Mouse (Mus musculus) retina, postnatal 7 days (tissue): ENCODE data around the gene Tent2.

Experiments used
- DNase-seq: peaks from one replicate; pipeline ENCODE4 v3.0.0-alpha.2; 2012; ENCODE audit warnings: low read depth, low spot score

The Tent2 gene

GRCm38 (mm10) chr13:93143819-93144283 lies 48.3 kb downstream of the Tent2 start:
- no peak for DNase-seq

- DNase-seq = no peak
Measured at GRCm38 (mm10) chr13:93141184-93141583, 51.0 kb downstream of the Tent2 start.

DNA sequence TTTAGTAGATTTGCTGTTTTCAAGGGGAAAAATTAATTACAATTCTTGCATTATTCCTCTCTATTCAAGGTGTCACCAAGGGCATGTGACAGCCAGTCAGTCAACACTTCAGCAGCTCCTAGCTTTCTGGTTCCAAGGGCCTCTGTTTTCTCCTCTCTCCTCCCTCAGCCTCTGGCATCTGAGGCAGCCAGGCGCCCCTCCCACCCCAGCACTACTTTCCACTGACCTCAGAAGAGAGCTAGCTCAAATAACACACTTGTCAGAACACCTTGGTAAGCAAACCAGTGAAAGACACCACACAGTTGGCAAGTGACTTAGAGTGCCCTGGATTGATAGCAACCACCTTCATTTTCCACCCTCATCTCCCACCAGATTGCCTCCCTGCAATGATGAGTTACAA lies 54.1 kb downstream of the Tent2 start:
- DNase-seq = no peak

DNA sequence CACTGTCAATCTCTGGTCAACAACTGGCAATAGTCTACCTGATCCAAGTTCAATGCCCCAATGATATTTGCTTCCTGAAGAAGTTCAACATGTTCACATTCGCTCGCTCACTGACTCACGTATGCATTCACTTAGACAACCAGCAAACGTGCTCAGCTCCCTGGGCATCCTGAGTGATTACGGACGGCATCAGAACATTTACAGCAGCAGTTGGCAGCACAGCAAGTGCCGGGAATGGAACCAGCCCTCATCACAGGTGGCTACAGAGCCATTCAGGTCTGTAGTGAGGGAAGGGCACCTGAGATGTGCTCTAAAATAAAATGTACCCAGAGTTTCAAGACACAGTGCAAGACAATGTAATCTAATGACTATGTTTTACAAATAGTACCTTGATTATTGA lies 55.1 kb downstream of the Tent2 start:
- DNase-seq = no peak

- DNase-seq = no peak
Measured at GRCm38 (mm10) chr13:93136251-93136650, 55.9 kb downstream of the Tent2 start.

GRCm38 (mm10) chr13:93135501-93135900 lies 56.7 kb downstream of the Tent2 start:
- DNase-seq = no peak

DNA sequence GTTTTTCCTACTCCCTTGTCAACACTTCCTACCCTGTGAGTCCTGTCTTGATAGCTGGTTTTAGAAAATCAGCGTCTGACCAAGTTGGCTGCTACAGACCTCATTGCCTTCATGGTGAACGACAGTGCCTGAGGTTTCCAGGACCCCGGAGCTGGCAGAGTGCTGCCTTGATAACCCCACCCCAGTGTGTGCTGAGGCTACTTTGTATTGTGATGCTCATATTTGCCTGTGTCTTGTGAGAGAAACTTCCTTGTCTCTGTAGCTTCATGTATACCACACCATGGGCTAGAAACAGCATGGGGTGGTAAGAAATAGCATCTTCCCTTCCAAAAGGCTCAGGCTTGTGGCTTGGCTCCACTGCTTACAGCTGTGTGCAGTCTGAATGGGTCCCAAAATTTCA lies 61.5 kb downstream of the Tent2 start:
- DNase-seq = no peak

- no peak for DNase-seq
Measured at GRCm38 (mm10) chr13:93128961-93129360, 63.2 kb downstream of the Tent2 start.

DNA sequence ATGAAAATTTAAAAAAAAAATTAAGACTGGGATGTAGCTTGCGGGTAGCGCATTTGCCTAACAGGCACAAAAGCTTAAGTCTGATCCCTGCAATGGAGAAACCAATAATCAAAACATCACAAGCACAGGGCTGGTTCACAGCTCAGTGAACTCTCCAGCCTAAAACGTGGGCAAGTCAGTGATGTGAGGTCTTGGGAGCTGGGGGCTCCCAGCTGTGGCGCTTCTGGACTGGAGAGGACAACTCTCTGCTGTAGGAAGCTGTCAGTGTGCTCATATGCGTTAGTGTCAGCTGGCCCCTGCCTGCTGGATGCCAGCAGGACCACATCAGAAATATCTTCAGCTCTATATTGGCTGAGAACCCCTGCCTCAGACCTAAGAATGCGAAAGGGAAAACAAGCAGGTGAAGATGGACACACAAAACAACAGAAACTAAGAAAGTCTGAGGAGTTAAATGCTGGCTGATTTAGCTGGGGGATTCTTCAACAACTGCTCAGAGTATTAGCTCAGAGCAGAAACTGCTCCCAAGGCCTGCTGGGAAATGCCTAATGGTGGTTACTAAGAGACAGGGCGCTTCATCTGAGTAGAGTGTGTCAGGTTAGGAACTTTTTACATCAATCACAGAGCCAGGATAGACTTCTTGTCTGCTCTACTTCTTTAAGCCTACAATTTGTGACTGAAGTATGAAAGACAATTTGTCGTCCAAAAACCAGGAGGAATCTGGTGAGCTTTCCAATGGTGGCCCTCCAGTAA lies 63.9 kb downstream of the Tent2 start:
- no peak for DNase-seq

- DNase-seq = no peak
Measured at GRCm38 (mm10) chr13:93122321-93122720, 69.9 kb downstream of the Tent2 start.

- no peak for DNase-seq
Measured at GRCm38 (mm10) chr13:93117241-93117640, 74.9 kb downstream of the Tent2 start.

DNA sequence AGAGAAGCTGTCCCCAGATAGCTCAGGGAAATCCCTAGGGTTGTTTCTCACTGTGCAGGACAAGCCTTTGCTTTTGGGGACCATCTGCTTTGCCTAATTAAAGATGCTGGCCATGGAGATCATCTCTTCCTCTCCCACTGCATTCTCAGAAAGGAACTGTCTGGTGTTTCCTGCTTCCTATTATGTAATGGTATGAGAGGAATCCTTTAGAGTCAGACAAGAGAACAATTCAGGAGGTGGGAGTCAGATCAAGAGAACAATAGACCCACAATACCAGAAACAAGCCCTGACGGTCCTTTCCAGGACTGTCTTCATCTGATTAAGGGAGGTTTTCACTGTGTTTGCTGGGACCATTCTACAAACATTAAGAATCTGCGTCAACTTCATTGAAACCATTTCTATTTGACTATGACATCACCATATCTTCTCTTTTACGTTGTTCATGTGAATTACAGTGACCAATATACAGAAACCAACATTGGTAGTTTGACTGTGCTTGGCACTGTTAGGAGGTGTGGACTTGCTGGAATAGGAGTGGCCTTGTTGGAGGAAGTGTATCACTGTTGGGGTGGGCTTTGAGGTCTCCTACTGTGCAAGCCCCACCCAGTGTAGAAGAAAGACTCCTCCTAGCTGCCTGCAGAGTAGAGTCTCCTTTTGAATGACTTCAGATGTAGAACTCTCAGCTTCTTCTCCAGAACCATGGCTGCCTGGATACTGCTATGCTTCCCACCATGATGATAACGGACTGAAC lies 89.7 kb downstream of the Tent2 start:
- no peak for DNase-seq

- DNase-seq = no peak
Measured at GRCm38 (mm10) chr13:93098596-93098995, 93.6 kb downstream of the Tent2 start.

DNA sequence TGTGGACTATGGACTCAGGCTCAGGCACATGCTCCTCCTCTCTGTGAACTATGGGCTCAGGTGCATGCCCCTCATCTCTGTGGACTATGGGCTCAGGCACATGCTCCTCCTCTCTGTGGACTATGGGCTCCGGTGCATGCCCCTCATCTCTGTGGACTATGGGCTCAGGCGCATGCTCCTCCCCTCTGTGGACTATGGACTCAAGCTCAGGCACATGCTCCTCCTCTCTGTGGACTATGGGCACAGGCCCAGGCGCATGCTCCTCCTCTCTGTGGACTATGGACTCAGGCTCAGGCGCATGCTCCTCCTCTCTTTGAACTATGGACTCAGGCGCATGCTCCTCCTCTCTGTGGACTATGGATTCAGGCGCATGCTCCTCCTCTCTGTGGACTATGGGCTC lies 95.5 kb downstream of the Tent2 start:
- DNase-seq = no peak
